Mouse (Mus musculus): ENCODE measurements around the gene Esrrg. TPM values are rescaled to one million over a fixed set of nuclear protein-coding genes. Genes with fewer than 3 reads are reported as not detected.

Esrrg gene
- polyA plus RNA-seq, 1 experiment = not detected

DNA sequence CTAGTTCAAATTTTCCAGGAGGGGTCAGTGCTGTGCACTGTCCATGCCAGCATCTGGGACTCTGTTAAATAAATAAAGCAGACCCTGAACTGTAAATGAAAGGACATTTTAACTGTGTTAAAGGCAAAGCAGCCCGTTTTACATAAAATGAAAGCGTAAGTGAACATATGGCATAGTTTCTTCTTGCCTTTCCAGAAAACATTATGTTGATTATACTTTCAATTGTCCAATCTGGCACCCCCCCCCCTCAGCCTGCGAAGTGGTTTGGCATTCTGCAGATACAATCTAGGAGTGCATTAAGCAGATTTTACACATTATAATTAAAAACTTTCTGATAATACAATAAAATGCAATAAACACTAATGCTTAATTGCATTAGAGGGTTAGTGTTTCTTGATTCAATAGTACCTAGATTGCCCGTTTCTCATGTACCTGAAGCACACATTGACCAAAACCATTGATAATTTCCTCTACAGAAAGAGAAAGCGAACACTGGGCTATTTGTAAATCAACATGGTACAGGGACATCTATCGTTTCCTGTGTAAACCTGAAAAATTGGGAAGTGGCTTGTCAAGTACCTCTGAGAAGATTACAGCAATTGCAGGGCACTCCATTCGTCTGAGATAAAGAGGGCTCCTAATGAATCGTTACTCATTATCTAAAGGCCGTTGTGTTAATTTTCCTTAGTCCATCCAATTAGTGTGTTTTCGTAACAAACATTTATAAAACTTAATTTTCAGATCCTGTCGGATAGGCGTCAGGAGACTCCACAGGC, 539.0 kb downstream of the Esrrg start:
- H3K36me3 ChIP-seq (ENCODE audit: control insufficient read depth) = no peaks in the 10 kb centered on the region
- no peaks in the 10 kb centered on the region for H3K9me3 ChIP-seq (ENCODE audit: control insufficient read depth, low read length)
- no peaks in the 10 kb centered on the region for H3K4me1 ChIP-seq (ENCODE audit: control insufficient read depth)
- no peak for TF ChIP-seq TAL1 (IDR thresholded peaks at IDR 0.05; ENCODE audit: low read length)
- no peak for TF ChIP-seq GATA1 (IDR thresholded peaks at IDR 0.05; ENCODE audit: low read length)
- no peak overlapping the region for H3K4me3 ChIP-seq (replicated peaks)
- no peaks in the 10 kb centered on the region for H3K27me3 ChIP-seq (ENCODE audit: control insufficient read depth)

DNA sequence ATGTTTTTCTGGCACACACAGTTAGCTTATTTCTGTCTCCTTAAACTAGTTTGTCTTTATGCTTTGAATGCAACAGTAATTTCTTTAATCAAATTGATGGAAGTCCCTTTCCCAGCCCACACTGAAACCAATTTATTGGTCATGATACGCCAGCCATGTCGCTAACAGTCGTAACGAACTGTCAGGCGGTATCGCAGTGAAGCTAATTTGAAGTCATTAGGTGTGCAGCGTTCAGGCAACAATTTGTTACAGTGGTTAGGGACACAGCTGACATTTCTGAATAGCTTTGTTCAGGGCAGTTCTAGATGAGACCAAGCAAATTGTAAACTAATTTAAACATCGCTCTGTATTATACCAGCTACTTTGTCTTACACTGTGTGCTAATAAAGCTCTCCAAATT, 542.5 kb downstream of the Esrrg start:
- H3K4me3 ChIP-seq (replicated peaks) = no peak overlapping the region
- no peaks in the 10 kb centered on the region for H3K36me3 ChIP-seq (ENCODE audit: control insufficient read depth)
- no peaks in the 10 kb centered on the region for H3K9me3 ChIP-seq (ENCODE audit: control insufficient read depth, low read length)
- TF ChIP-seq TAL1 (IDR thresholded peaks at IDR 0.05; ENCODE audit: low read length) (no peak), GATA1 (IDR thresholded peaks at IDR 0.05; ENCODE audit: low read length) (no peak)
- no peaks in the 10 kb centered on the region for H3K27me3 ChIP-seq (ENCODE audit: control insufficient read depth)
- H3K4me1 ChIP-seq (ENCODE audit: control insufficient read depth) = peaks cover 6% of the 10 kb centered on the region

DNA sequence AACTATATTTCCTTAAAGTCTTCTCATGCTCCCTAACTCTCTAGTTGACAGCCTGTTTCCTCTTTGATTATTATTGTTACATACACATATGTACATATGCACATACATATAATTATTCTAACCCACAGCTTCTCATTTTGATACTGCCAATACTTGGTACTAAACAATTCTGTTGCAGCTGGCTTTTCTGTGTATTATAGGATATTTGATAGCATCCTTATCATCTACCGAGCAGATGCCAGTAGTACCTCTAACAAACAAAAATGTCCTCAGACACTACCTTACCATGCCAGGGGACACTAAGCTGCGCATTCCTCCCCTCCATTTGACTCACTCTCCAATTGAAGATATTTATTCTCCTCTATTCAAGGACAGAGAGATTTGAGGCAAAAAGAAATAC, 543.4 kb downstream of the Esrrg start:
- H3K27me3 ChIP-seq (ENCODE audit: control insufficient read depth) = no peaks in the 10 kb centered on the region
- H3K4me3 ChIP-seq (replicated peaks) = no peak overlapping the region
- no peaks in the 10 kb centered on the region for H3K36me3 ChIP-seq (ENCODE audit: control insufficient read depth)
- no peaks in the 10 kb centered on the region for H3K9me3 ChIP-seq (ENCODE audit: control insufficient read depth, low read length)
- peaks cover 6% of the 10 kb centered on the region for H3K4me1 ChIP-seq (ENCODE audit: control insufficient read depth)
- TF ChIP-seq TAL1 (IDR thresholded peaks at IDR 0.05; ENCODE audit: low read length) (no peak), GATA1 (IDR thresholded peaks at IDR 0.05; ENCODE audit: low read length) (no peak)

DNA sequence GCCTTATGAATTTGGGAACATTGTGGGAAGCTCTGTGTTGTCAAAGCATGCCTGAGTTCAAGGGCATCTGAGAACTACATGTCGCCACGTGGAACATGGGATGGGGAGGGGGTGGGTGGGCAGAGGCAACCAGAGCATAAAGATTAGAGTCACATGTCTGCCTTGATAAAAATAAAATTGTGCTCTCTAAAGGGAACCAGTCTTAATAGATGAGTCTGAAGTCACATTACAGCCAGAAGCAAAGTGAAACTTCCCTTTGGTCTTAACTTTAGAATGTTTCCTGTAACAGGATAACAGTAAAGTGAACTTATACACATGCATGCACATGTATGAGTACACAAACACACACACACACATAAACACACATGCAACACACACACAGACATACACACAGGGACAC, 545.1 kb downstream of the Esrrg start:
- no peaks in the 10 kb centered on the region for H3K27me3 ChIP-seq (ENCODE audit: control insufficient read depth)
- H3K36me3 ChIP-seq (ENCODE audit: control insufficient read depth) = no peaks in the 10 kb centered on the region
- H3K9me3 ChIP-seq (ENCODE audit: control insufficient read depth, low read length) = no peaks in the 10 kb centered on the region
- H3K4me3 ChIP-seq (replicated peaks) = no peak overlapping the region
- H3K4me1 ChIP-seq (ENCODE audit: control insufficient read depth) = peaks cover 6% of the 10 kb centered on the region
- TF ChIP-seq TAL1 (IDR thresholded peaks at IDR 0.05; ENCODE audit: low read length) (no peak), GATA1 (IDR thresholded peaks at IDR 0.05; ENCODE audit: low read length) (no peak)

- Histone ChIP-seq H3K9me3 (ENCODE audit: control insufficient read depth, low read length) (no peaks in the 10 kb centered on the region), H3K36me3 (ENCODE audit: control insufficient read depth) (no peaks in the 10 kb centered on the region), H3K4me3 (replicated peaks) (no peak overlapping the region), H3K27me3 (ENCODE audit: control insufficient read depth) (no peaks in the 10 kb centered on the region), H3K4me1 (ENCODE audit: control insufficient read depth) (peaks cover 6% of the 10 kb centered on the region)
- no peak for TF ChIP-seq TAL1 (IDR thresholded peaks at IDR 0.05; ENCODE audit: low read length)
- TF ChIP-seq GATA1 (IDR thresholded peaks at IDR 0.05; ENCODE audit: low read length) = no peak
Observed at GRCm38 (mm10) chr1:188154466-188155110, 546.0 kb downstream of the Esrrg start.

DNA sequence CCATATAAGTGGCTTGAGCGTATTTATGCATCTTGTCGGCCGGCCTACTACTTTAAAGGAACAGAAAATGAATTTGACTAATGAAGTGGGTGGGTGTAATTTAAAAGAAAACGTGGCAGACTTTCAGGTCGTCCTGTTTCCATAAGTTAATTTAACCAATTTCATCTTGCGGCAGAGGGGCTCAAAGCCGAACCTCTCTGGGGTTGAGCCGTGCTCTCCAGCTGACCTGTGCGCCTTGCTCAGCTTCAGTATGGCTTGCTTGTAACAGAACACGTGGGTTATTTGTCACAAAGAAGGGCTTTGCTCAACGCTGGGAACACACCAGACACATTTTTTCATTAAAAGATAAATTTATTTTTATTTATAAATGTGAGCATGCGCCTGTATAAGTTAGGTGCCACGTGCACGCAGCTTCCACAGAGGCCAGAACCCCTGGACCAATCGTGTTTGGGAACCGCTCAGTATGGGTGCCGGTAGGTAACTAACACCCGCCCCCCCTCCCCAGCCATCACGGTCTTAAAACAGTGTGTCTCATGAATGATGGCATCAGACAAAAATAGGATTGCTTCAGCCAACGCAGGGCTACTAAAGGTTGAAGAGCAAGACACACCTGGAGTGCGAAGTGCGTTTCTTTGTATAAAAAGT, 546.7 kb downstream of the Esrrg start:
- H3K4me3 ChIP-seq (replicated peaks) = no peak overlapping the region
- no peaks in the 10 kb centered on the region for H3K36me3 ChIP-seq (ENCODE audit: control insufficient read depth)
- peaks cover 6% of the 10 kb centered on the region for H3K4me1 ChIP-seq (ENCODE audit: control insufficient read depth)
- TF ChIP-seq GATA1 (IDR thresholded peaks at IDR 0.05; ENCODE audit: low read length) (no peak), TAL1 (IDR thresholded peaks at IDR 0.05; ENCODE audit: low read length) (no peak)
- no peaks in the 10 kb centered on the region for H3K9me3 ChIP-seq (ENCODE audit: control insufficient read depth, low read length)
- no peaks in the 10 kb centered on the region for H3K27me3 ChIP-seq (ENCODE audit: control insufficient read depth)

DNA sequence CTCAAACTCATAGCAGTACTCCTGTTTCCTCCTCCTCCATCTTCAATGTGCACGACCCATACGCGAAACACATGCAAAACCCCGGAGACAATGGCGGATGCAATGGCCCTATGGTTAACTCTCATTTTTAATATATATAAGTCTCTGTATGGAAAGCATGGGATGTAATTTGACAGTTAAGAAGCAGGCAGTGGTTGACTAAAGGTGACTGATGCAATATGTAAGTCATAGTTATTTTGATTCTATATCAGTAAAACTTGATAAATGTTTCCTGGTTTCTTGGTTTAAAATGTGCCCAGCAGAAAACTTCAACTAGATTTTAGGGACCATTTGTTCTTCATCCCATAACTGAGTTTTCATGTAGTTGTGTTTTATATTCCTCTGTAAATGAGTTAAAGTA, 547.9 kb downstream of the Esrrg start:
- H3K4me1 ChIP-seq (ENCODE audit: control insufficient read depth) = peaks cover 6% of the 10 kb centered on the region
- no peak overlapping the region for H3K4me3 ChIP-seq (replicated peaks)
- H3K9me3 ChIP-seq (ENCODE audit: control insufficient read depth, low read length) = no peaks in the 10 kb centered on the region
- no peak for TF ChIP-seq GATA1 (IDR thresholded peaks at IDR 0.05; ENCODE audit: low read length)
- TF ChIP-seq TAL1 (IDR thresholded peaks at IDR 0.05; ENCODE audit: low read length) = no peak
- H3K36me3 ChIP-seq (ENCODE audit: control insufficient read depth) = no peaks in the 10 kb centered on the region
- no peaks in the 10 kb centered on the region for H3K27me3 ChIP-seq (ENCODE audit: control insufficient read depth)

DNA sequence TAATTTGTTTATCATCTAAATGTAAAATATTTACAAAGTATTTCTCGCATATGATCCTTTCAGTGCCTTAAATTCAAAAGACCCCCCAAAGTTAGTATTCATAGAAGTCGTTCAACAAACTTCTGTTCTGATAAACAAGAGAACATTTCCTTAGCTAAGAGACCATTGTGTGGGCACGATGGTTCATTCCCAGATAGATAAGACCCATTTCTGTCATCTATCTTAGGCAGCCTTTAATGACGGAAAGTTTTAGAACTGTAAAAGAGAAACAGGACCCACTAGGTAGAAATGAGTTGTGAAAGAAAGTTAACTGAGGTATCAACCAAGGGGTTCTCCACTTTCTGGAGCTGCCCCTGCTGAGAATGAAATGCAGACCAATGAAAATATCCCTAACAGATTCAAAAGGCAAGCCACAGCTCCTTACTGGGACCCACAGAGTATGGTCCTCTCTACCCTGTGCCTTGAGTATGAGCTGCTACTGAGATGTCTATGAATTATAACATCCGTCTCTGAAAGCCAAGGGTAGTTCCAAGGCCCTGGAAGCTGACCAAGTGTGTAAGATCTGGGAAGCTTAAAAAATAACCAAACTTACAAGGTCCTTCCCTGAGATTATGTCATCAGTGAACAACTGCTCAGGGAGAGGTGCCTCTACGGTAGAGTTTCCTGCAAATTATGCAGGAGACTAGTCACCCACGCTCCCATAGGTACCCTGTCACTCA, 548.8 kb downstream of the Esrrg start:
- H3K4me3 ChIP-seq (replicated peaks) = no peak overlapping the region
- TF ChIP-seq TAL1 (IDR thresholded peaks at IDR 0.05; ENCODE audit: low read length) (no peak), GATA1 (IDR thresholded peaks at IDR 0.05; ENCODE audit: low read length) (no peak)
- H3K27me3 ChIP-seq (ENCODE audit: control insufficient read depth) = no peaks in the 10 kb centered on the region
- H3K9me3 ChIP-seq (ENCODE audit: control insufficient read depth, low read length) = no peaks in the 10 kb centered on the region
- no peaks in the 10 kb centered on the region for H3K36me3 ChIP-seq (ENCODE audit: control insufficient read depth)
- peaks cover 6% of the 10 kb centered on the region for H3K4me1 ChIP-seq (ENCODE audit: control insufficient read depth)

DNA sequence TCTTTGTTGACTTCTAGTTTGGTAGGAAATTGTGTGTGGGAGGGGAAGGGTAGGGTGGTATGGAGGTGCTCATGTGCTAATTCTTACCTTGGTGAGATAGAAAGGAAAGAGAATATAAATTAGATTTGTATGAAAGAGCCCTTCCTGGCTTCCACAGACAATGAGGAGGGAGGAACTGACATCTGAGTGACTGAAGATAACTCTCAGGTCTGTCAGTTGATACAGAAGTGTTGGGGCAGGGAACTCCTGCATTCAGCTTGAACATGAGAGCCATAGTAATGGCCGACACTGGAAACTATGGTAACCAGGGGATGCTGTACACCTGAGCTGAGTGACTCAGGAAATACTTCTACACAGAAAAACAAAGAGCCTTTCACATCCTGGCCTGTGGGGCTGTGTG, 550.1 kb downstream of the Esrrg start:
- peaks cover 6% of the 10 kb centered on the region for H3K4me1 ChIP-seq (ENCODE audit: control insufficient read depth)
- no peak overlapping the region for H3K4me3 ChIP-seq (replicated peaks)
- H3K36me3 ChIP-seq (ENCODE audit: control insufficient read depth) = no peaks in the 10 kb centered on the region
- TF ChIP-seq TAL1 (IDR thresholded peaks at IDR 0.05; ENCODE audit: low read length) (no peak), GATA1 (IDR thresholded peaks at IDR 0.05; ENCODE audit: low read length) (no peak)
- no peaks in the 10 kb centered on the region for H3K27me3 ChIP-seq (ENCODE audit: control insufficient read depth)
- no peaks in the 10 kb centered on the region for H3K9me3 ChIP-seq (ENCODE audit: control insufficient read depth, low read length)
